In genomic region chr5:29293194-29293593, GRCm38 (mm10) we compare ENCODE assay signal across 8 mouse cellular contexts.
DNase-seq lines count a peak whose midpoint lies in the region; ATAC-seq and TF ChIP-seq lines count a peak whose summit lies in the region.

No protein-coding gene starts in this region.

- no peak for TF ChIP-seq POLR2A in brain, embryonic 14.5 days (IDR thresholded peaks at IDR 0.05; ENCODE audit: borderline replicate concordance, extremely low read depth, insufficient read depth, insufficient read length, poor library complexity, severe bottlenecking)
- no peak for TF ChIP-seq POLR2A in spleen, adult 2 months (IDR thresholded peaks at IDR 0.05; ENCODE audit: low read depth, low read length)

- no peaks in the 10 kb centered on the region for H3K9me3 ChIP-seq in forebrain, embryonic 14.5 days (replicated peaks; ENCODE audit: control insufficient read depth, low read length)

- WGBS in forebrain, embryonic 14.5 days = 18% methylated on average over 2 of the region's 2 CpGs
- WGBS in spleen, adult 2 months = 39% methylated on average over 2 of the region's 2 CpGs

- no peak overlapping the region for H3K4me3 ChIP-seq in forebrain, embryonic 14.5 days (ENCODE audit: low read depth, low read length)
- no peak overlapping the region for H3K4me3 ChIP-seq in spleen, adult 2 months (ENCODE audit: extremely low read depth, insufficient read depth, insufficient read length)

- H3K27me3 ChIP-seq in forebrain, embryonic 14.5 days (replicated peaks; ENCODE audit: control insufficient read depth, insufficient read depth, low read length) = no peaks in the 10 kb centered on the region
- no peaks in the 10 kb centered on the region for H3K27me3 ChIP-seq in spleen, adult 2 months (ENCODE audit: control insufficient read depth, insufficient read depth, low read length)

- 0 out of 2 replicates have a peak, but pooled peaks cover 2% of the 10 kb centered on the region for H3K36me3 ChIP-seq in forebrain, embryonic 14.5 days (ENCODE audit: control insufficient read depth, insufficient read depth, low read length)
- H3K36me3 ChIP-seq in spleen, adult 2 months (ENCODE audit: control insufficient read depth, insufficient read depth, low read length) = no peaks in the 10 kb centered on the region

- H3K4me2 ChIP-seq in forebrain, embryonic 14.5 days (ENCODE audit: low read length) = no peak overlapping the region

- ATAC-seq in cerebellum, adult (ENCODE audit: insufficient number of reproducible peaks, low FRiP score, low TSS enrichment) = no peak
- peak; percentile 45 for ATAC-seq in CD4-positive, CD25-positive, alpha-beta regulatory T cell, adult 4 months
- 0 out of 2 replicates have a peak, but pooled peaks have one; percentile 37 for ATAC-seq in forebrain, embryonic 14.5 days

- TF ChIP-seq CTCF in brain, embryonic 14.5 days (IDR thresholded peaks at IDR 0.05; ENCODE audit: borderline replicate concordance, extremely low read depth, insufficient read depth, insufficient read length) = peak; percentile 86; the same call in 1 of the 2 replicates
- peak; percentile 58; the same call in 1 of the 2 replicates for TF ChIP-seq CTCF in spleen, adult 2 months (IDR thresholded peaks at IDR 0.05; ENCODE audit: extremely low read depth, insufficient read depth, insufficient read length, insufficient replicate concordance)

- peak; percentile 35 for DNase-seq in cerebellum, adult 11 months
- DNase-seq in brain, embryonic 14.5 days (ENCODE audit: low read depth) = peak; percentile 75
- peak; percentile 80 for DNase-seq in forebrain, embryonic 14.5 days (ENCODE audit: low spot score)
- peak; percentile 51 to 77 for DNase-seq in kidney, postnatal 25 days
- DNase-seq in lung, postnatal 10 days = peak; percentile 67
- peak in 1 of 2 experiments; percentile 37 for DNase-seq in spleen, adult 2 months (ENCODE audit: low read depth in 1 of 2, low spot score in 2 of 2)

- no peak overlapping the region for H3K9ac ChIP-seq in forebrain, embryonic 14.5 days (ENCODE audit: low read length)

- H3K4me1 ChIP-seq in forebrain, embryonic 14.5 days (ENCODE audit: control insufficient read depth, insufficient read depth, low read length) = no peaks in the 10 kb centered on the region
- no peaks in the 10 kb centered on the region for H3K4me1 ChIP-seq in spleen, adult 2 months (ENCODE audit: control insufficient read depth, insufficient read depth, insufficient read length)

- H3K27ac ChIP-seq in forebrain, embryonic 14.5 days (ENCODE audit: low read depth, low read length) = no peak overlapping the region
- no peak overlapping the region for H3K27ac ChIP-seq in spleen, adult 2 months (ENCODE audit: insufficient read depth, low read length)
